Mouse (Mus musculus) lung, postnatal 0 days (tissue): ENCODE results near the gene Asah2.

Experiments used
- CTCF ChIP-seq: IDR thresholded peaks from 2 replicates; pipeline ENCODE4 v1.5.1; 2016; ENCODE audit warnings: antibody characterized with exemption, mild to moderate bottlenecking
- EP300 ChIP-seq: IDR thresholded peaks from 2 replicates; pipeline ENCODE4 v1.6.1; 2016; ENCODE audit warnings: antibody characterized with exemption, mild to moderate bottlenecking, control low read depth

- TF ChIP-seq CTCF (no peak), EP300 (no peak)
These were observed 29.9 kb upstream of the Asah2 start for GRCm38 (mm10) chr19:32137904-32138303.
